Mouse (Mus musculus) liver, embryonic 11.5 days (tissue): Measurements from ENCODE around the gene Slc24a2. TPM values are rescaled to one million over a fixed set of nuclear protein-coding genes. Genes with fewer than 3 reads are reported as not detected.

Experiments
- ATAC-seq: fragments of 200-750 bp; cut with Nextera tagmentation; replicated peaks from 2 replicates; pipeline ENCODE4 v1.8.0; 2017; ENCODE audit warnings: moderate number of reproducible peaks, mild to moderate bottlenecking, moderate TSS enrichment, moderate library complexity; ENCODE audit not compliant: low FRiP score
- DNase-seq: peaks from one replicate; pipeline ENCODE4 v3.0.0-alpha.2; 2017; ENCODE audit warnings: low spot score
- H3K27ac ChIP-seq: fragments of 300-500 bp; sonication (generic); 2 replicates; pipeline ENCODE4 v1.5.1; 2014; ENCODE audit warnings: mild to moderate bottlenecking, low read depth, low read length, control low read depth
- H3K27me3 ChIP-seq: fragments of 300-500 bp; sonication (generic); replicated peaks from 2 replicates; pipeline ENCODE4 v1.6.1; 2014; ENCODE audit warnings: low read length, mixed read lengths; ENCODE audit not compliant: control insufficient read depth, insufficient read depth
- H3K36me3 ChIP-seq: fragments of 300-500 bp; sonication (generic); 2 replicates; pipeline ENCODE4 v1.6.1; 2014; ENCODE audit warnings: mild to moderate bottlenecking, low read length, moderate library complexity, mixed read lengths; ENCODE audit not compliant: control insufficient read depth, insufficient read depth
- H3K4me1 ChIP-seq: fragments of 300-500 bp; sonication (generic); replicated peaks from 2 replicates; pipeline ENCODE4 v1.6.1; 2014; ENCODE audit warnings: low read length, mixed read lengths; ENCODE audit not compliant: control insufficient read depth, insufficient read depth
- H3K4me2 ChIP-seq: fragments of 300-500 bp; sonication (generic); 2 replicates; pipeline ENCODE4 v1.6.1; 2014; ENCODE audit warnings: mild to moderate bottlenecking, control low read depth, moderate library complexity
- H3K4me3 ChIP-seq: fragments of 300-500 bp; sonication (generic); 2 replicates; pipeline ENCODE4 v1.5.1; 2014; ENCODE audit warnings: low read depth, low read length, control low read depth
- H3K9ac ChIP-seq: fragments of 300-500 bp; sonication (generic); 2 replicates; pipeline ENCODE4 v1.6.1; 2014; ENCODE audit warnings: low read depth, low read length, control low read depth
- H3K9me3 ChIP-seq: fragments of 300-500 bp; sonication (generic); 2 replicates; pipeline ENCODE4 v1.6.1; 2016; ENCODE audit warnings: low read length, inconsistent platforms, mixed read lengths; ENCODE audit not compliant: control insufficient read depth
- WGBS: fragments of 180-500 bp; shearing (Covaris S2); extraction: QIAGEN DNeasy Blood & Tissue Kit; methylation state at CpG from one replicate; pipeline ENCODE4 v1.1.7; 2014; 5-methylcytosine and 5-hydroxymethylcytosine counted together
- polyA plus RNA-seq: library from polyadenylated mRNA; unstranded; fragments of >200 nt; fragmentation: Nextera tagmentation; extraction: Ambion mirVana; gene quantifications from 2 replicates; pipeline ENCODE4 v1.2.1, GENCODE M21; 2014

The Slc24a2 gene
- polyA plus RNA-seq, 1 experiment from 2014 or later = 0.34 TPM

DNA sequence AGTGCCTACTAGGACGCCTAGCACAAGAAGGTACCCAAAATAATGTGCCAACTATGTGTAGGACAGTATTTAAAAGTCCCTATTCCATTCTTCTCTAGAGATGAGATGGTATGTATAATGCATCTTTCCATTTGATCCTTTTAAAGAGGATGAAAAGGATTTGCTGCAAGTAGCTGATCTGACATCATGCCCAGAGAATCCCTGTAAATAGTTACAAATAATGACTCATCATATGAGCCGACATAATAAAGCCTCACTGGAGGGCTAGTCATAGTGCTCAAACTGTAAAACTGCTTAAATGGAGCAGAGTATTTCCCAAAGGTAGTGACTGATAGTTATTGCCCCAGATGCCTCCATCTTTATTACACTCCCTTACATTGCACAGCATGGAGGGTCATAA, 183.1 kb downstream of the Slc24a2 start:
- Histone ChIP-seq H3K36me3 (no peaks in the 10 kb centered on the region), H3K4me3 (no peak overlapping the region), H3K27me3 (no peaks in the 10 kb centered on the region), H3K4me2 (no peak overlapping the region), H3K4me1 (no peaks in the 10 kb centered on the region), H3K9me3 (no peaks in the 10 kb centered on the region), H3K9ac (no peak overlapping the region), H3K27ac (no peak overlapping the region)
- ATAC-seq = no peak
- WGBS = 77% methylated on average over 2 of the region's 2 CpGs
- DNase-seq = no peak

DNA sequence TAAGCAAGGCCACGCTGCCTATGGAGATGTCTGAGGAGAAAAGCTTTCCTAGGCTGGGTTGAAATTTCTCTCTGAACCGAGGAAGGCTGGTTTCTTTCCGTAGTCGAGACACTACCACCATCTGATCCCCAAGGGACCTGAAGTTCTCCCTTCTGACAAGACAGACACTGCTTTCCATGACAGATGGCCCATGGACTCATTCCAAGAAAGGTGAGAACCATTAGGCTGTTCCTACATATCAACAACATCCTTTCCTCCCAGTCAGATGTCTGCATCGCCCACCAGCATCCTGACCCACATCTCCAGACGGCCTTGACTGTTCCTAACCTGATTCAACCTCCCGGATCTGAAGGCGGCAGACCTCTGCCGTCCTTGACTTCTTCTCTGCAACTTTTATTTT, 187.0 kb downstream of the Slc24a2 start:
- Histone ChIP-seq H3K9me3 (no peaks in the 10 kb centered on the region), H3K27ac (no peak overlapping the region), H3K4me2 (no peak overlapping the region), H3K9ac (no peak overlapping the region), H3K4me1 (no peaks in the 10 kb centered on the region), H3K36me3 (no peaks in the 10 kb centered on the region), H3K4me3 (no peak overlapping the region), H3K27me3 (no peaks in the 10 kb centered on the region)
- ATAC-seq = no peak
- no peak for DNase-seq
- 82% methylated on average over 9 of the region's 9 CpGs for WGBS

DNA sequence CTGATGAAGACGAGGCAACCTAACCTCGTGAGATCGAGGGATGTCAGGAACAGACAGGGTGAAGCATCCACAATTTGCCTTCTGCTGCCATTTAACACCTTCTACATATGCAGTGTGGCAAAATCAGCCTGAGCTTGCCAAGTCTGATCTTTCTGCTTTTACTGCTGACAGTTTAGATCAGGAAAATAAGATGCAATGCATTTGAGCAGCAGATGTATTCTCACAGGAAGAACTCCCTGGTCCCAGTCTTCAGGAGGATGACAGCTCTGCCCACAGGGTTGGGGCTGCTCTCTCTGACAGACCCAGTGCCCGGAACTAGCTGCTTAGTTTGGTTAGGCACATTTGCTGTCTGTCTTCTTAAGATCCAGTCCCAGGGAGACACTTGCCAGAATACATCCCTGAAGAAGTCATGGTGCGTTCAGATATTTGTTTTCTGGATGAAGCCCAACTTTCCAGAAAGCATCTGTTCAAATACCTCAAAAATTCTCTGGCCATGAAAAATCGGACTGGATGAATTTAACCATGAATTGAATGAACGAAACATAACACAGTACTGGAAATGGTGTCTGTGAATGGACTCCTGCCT, 188.8 kb downstream of the Slc24a2 start:
- ATAC-seq (no peak), DNase-seq (no peak)
- Histone ChIP-seq H3K4me2 (no peak overlapping the region), H3K27me3 (no peaks in the 10 kb centered on the region), H3K9ac (no peak overlapping the region), H3K9me3 (no peaks in the 10 kb centered on the region), H3K27ac (no peak overlapping the region), H3K4me1 (no peaks in the 10 kb centered on the region), H3K36me3 (no peaks in the 10 kb centered on the region), H3K4me3 (no peak overlapping the region)
- 83% methylated on average over 7 of the region's 7 CpGs for WGBS

DNA sequence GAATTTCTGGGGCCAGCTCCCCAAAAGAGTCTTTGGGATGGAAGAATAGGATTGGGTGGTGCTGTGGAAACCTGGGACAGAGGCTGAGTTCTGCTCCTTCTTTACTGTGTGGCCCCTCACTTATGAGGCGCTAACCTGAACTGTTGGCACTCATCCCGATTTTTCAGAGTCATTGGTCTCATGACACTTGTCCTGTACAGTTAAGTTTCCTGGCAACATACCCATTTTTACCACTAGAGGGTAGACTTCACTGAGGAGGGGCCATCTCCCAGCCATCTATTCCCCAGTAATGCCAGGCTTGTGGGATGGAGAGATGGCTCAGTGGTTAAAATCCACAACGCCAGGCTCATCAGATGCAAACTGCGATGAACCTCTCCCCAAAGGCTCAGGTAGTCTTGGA, 192.7 kb downstream of the Slc24a2 start:
- 74% methylated on average over 4 of the region's 4 CpGs for WGBS
- no peak overlapping the region for H3K4me3 ChIP-seq
- no peak overlapping the region for H3K4me2 ChIP-seq
- no peaks in the 10 kb centered on the region for H3K27me3 ChIP-seq
- ATAC-seq = no peak
- DNase-seq = no peak
- no peak overlapping the region for H3K27ac ChIP-seq
- no peak overlapping the region for H3K9ac ChIP-seq
- H3K36me3 ChIP-seq = no peaks in the 10 kb centered on the region
- no peaks in the 10 kb centered on the region for H3K9me3 ChIP-seq
- no peaks in the 10 kb centered on the region for H3K4me1 ChIP-seq

DNA sequence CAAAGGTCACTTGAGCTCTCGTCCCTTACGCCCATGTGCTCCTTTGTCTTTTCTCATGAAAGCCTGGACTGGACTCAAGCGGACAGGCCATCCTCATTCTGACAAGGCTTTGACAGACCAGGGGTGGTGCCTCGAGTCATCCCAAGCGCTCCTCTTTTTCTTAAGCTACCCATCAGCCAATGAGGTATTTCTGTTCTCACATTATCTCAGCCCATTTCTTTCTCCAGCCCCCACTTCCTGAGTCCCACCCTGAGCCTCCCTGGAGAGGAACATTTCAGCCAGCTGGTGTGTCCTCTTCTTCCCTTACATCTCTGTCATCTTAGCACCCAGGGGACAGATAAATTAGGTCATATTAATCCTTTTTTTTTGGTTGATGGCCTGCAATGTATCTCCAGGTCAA, 193.8 kb downstream of the Slc24a2 start:
- no peak overlapping the region for H3K9ac ChIP-seq
- no peaks in the 10 kb centered on the region for H3K36me3 ChIP-seq
- no peaks in the 10 kb centered on the region for H3K9me3 ChIP-seq
- no peak overlapping the region for H3K4me2 ChIP-seq
- H3K27ac ChIP-seq = no peak overlapping the region
- ATAC-seq = no peak
- WGBS = 58% methylated on average over 5 of the region's 5 CpGs
- no peaks in the 10 kb centered on the region for H3K4me1 ChIP-seq
- no peak overlapping the region for H3K4me3 ChIP-seq
- DNase-seq = no peak
- no peaks in the 10 kb centered on the region; the same call in 1 of the 2 replicates for H3K27me3 ChIP-seq

DNA sequence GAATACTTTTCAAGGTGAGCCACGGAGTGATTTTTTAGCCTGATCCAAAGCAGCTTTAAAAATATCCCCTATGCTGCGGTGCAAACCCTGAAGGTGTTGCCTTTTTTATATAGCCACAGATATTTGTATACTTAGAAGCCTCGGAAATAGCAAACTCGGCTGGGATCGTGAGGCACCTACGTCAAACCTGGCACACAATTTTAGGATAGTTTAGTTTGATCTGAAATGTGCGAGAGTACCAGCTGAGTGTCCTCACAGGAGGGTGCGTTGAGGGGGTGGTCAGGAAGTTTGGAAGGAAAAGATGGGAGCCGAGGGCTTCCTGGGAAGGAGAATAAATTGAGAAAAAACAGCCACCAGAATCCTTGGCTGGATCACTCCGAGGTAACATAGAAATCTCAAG, 194.6 kb downstream of the Slc24a2 start:
- H3K4me3 ChIP-seq = no peak overlapping the region
- H3K9ac ChIP-seq = no peak overlapping the region
- H3K27me3 ChIP-seq = no peaks in the 10 kb centered on the region; the same call in 1 of the 2 replicates
- H3K36me3 ChIP-seq = no peaks in the 10 kb centered on the region
- WGBS = 78% methylated on average over 10 of the region's 10 CpGs
- H3K4me2 ChIP-seq = no peak overlapping the region
- no peaks in the 10 kb centered on the region for H3K4me1 ChIP-seq
- ATAC-seq = no peak
- H3K9me3 ChIP-seq = no peaks in the 10 kb centered on the region
- no peak for DNase-seq
- H3K27ac ChIP-seq = no peak overlapping the region

DNA sequence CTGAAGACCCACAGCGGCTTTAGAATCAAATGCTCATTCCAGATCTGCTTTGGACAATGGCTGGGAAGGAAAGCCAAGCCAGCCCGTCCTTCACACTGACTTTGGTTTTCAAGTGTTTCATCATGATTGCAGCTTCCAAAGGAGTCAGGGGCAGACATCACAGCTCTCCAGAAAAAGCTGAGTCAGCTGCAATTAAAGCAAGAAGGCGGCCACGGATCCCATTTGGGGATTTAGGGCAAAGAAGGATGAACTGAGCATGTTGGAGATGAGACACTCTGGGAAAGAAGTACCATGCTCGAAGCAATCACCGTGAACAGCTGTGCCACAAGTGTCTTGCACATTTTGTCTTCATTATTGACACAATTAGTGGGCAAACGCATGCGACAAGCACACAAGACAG, 197.6 kb downstream of the Slc24a2 start:
- ATAC-seq = no peak
- Histone ChIP-seq H3K27ac (no peak overlapping the region), H3K9me3 (no peaks in the 10 kb centered on the region), H3K4me3 (no peak overlapping the region), H3K9ac (no peak overlapping the region), H3K4me1 (no peaks in the 10 kb centered on the region), H3K27me3 (no peaks in the 10 kb centered on the region; the same call in 1 of the 2 replicates), H3K36me3 (no peaks in the 10 kb centered on the region), H3K4me2 (no peak overlapping the region)
- 81% methylated on average over 8 of the region's 8 CpGs for WGBS
- no peak for DNase-seq

DNA sequence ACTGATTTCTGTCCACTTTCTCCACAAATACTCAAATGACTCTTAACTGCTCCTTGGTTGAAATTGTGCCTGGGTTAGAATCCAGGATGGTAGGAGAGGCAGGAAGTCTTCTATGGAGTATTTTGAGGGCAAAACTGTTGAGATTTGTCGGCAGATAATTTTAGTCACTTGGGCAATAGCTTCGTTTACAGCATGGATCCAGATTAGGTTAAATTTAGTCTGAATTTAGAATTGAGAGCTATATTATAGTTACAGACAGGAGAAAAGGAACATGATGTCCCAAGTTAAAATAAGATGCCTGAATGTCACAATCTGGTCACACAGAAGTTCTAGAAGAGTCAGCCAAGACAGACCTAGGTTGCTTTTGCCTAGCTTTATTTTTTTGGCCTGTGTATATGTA, 199.2 kb downstream of the Slc24a2 start:
- no peak overlapping the region for H3K27ac ChIP-seq
- H3K4me3 ChIP-seq = no peak overlapping the region
- 81% methylated on average over 2 of the region's 2 CpGs for WGBS
- no peaks in the 10 kb centered on the region; the same call in 1 of the 2 replicates for H3K27me3 ChIP-seq
- H3K36me3 ChIP-seq = no peaks in the 10 kb centered on the region
- no peak overlapping the region for H3K4me2 ChIP-seq
- no peaks in the 10 kb centered on the region for H3K4me1 ChIP-seq
- no peaks in the 10 kb centered on the region for H3K9me3 ChIP-seq
- ATAC-seq (no peak), DNase-seq (no peak)
- no peak overlapping the region for H3K9ac ChIP-seq

DNA sequence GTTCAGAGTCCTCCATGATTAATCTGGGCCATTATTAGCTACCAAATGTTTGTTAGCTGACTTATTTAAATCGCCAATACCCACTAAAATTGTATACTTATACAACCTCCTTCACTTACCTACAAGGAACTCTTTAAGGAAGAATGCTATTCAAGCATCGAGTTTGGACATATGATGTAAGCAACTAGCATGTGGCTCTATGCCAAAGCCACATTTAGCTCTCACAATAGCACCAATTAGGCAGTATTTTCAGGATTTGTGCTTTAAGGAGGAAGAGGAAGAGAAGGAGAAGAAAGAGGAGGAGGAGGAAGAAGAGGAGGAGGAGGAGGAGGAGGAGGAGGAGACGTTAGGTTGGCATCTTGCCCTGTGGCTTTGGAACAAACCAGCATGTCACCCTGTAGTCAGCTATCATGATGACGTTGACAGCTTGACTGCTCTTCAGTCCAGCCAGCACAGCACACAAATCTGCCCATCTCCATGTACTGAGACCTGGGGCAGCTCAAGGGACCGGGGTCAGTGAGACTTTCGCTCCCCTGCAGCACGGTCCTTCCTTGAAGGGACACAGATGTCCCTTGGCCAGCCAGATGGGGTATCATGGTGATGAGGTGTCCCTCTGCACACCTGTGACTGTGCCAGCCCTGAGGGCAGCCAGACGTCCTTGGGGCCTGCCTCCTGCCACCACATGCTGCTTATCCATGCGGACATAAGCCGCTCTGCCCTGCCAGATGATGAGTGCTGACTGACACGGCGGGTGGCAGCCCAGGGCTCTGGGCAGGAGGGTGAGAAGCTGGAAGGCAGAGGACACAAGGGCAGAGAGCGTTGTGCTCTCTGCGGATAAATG, 203.7 kb downstream of the Slc24a2 start:
- Histone ChIP-seq H3K27me3 (no peaks in the 10 kb centered on the region; the same call in 1 of the 2 replicates), H3K27ac (no peak overlapping the region), H3K4me1 (no peaks in the 10 kb centered on the region), H3K9ac (no peak overlapping the region), H3K36me3 (no peaks in the 10 kb centered on the region), H3K4me3 (no peak overlapping the region), H3K9me3 (no peaks in the 10 kb centered on the region), H3K4me2 (no peak overlapping the region)
- ATAC-seq (no peak), DNase-seq (no peak)
- WGBS = 70% methylated on average over 14 of the region's 14 CpGs
